Mouse (Mus musculus) lung, adult 18-20 months (tissue): ENCODE measurements around the gene Gm42688.
A peak's percentile ranks its signal among the peaks of the same experiment; 100 is the strongest.

Experiments
- DNase-seq, 2 experiments: peaks; one replicate each; pipeline ENCODE4 v3.0.0; 2022; ENCODE audit warnings: mixed read lengths in 2 of 2

Gene Gm42688

GRCm38 (mm10) chr6:83141636-83142035, 40.2 kb downstream of the Gm42688 start:
- no peak for DNase-seq

- no peak for DNase-seq
Measured at GRCm38 (mm10) chr6:83142211-83142731, 40.9 kb downstream of the Gm42688 start.

- DNase-seq: no peak
Measured at GRCm38 (mm10) chr6:83142886-83143285, 41.5 kb downstream of the Gm42688 start.

GRCm38 (mm10) chr6:83145209-83145608, 43.8 kb downstream of the Gm42688 start:
- DNase-seq: no peak

GRCm38 (mm10) chr6:83145805-83146204, 44.4 kb downstream of the Gm42688 start:
- DNase-seq: no peak

GRCm38 (mm10) chr6:83147280-83147679, 45.9 kb downstream of the Gm42688 start:
- no peak for DNase-seq

GRCm38 (mm10) chr6:83151721-83152120, 50.3 kb downstream of the Gm42688 start:
- DNase-seq: no peak

GRCm38 (mm10) chr6:83153038-83153437, 51.6 kb downstream of the Gm42688 start:
- DNase-seq: no peak

- no peak for DNase-seq
Measured at GRCm38 (mm10) chr6:83153485-83153884, 52.1 kb downstream of the Gm42688 start.

- no peak for DNase-seq
Measured at GRCm38 (mm10) chr6:83155552-83156238, 54.3 kb downstream of the Gm42688 start.

- DNase-seq: peak; percentile 52 to 71
Measured at GRCm38 (mm10) chr6:83156259-83156684, 54.9 kb downstream of the Gm42688 start, which contains the start of the genes Wdr54 and 1700003E16Rik. Gene Wdr54 (minus strand): TSS chr6:83156397. Gene 1700003E16Rik (plus strand): TSS chr6:83156404.

- DNase-seq: peak in 1 of 2 experiments; percentile 45
Measured at GRCm38 (mm10) chr6:83159456-83159855, 58.0 kb downstream of the Gm42688 start.
